Mouse (Mus musculus): ENCODE measurements around the gene Asb18. TPM values are rescaled to one million over a fixed set of nuclear protein-coding genes. Genes with fewer than 3 reads are reported as not detected.

The Asb18 gene
- total RNA-seq, 2 experiments from 2014 or later: 19.9 to 22.6 TPM

DNA sequence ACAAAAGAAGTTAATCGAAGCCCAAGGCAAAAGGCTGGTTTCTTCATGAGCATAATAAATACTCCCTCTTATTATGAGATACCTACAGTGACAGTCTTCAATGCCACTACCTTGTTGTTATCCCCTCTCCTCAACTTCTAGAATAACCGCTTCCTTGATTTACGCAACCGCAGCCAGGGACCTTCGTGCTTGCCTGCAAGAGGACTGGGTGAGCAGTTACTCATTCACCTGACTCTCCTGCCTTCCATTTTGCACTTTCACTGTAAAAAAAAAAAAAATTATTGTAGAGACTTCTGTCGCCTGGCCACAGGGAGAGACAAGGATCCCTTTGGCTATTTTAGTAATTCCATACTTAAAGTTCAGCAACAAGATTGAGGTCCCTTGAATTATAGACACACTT, 81.4 kb downstream of the Asb18 start:
- no peak for DNase-seq

GRCm38 (mm10) chr1:89932616-89933015, 81.8 kb downstream of the Asb18 start:
- DNase-seq: no peak

DNA sequence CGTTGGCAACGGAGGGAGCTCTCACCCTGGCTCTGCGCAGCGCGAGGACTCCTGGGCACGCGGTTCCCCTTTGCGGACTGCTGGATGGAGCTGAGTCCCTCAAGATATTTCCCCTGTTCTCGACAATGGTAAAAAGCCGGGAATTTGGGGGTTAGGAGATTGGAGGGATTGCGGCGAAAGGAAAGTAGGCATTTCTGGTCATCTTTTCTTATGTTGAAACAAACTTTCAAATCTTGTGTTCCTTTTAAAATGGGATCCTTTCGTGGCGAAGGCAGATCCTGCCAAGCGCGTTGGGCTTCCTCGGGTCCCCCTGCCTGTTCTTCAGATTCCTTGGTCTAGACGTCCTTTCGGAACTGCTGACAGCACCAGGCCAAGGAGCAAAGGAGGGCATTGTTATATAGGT, 82.4 kb downstream of the Asb18 start:
- no peak for DNase-seq

DNA sequence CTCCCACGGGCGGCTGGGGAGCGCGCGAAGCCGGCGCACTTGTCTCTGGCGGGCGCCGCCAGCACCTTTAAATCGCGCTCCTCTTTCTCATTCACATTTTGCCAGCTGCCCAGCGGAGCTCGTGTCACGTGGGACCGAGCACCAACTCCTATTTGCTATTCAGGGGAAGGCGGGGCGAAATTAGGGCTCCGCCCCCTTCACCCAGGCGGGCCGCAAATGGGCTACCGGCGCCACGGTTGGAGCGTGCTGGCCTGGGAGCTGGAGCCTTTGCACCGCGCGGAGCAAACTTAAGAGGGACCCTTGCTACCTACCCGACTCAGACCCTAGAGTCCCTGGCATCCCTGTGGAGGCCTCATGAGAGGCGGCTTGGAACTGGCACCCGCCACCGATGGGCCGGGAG, 83.3 kb downstream of the Asb18 start, which contains the start of gene Gbx2:
Gbx2 (minus strand) TSS at position 60 of the 400 bp plus-strand sequence.
- no peak for DNase-seq

DNA sequence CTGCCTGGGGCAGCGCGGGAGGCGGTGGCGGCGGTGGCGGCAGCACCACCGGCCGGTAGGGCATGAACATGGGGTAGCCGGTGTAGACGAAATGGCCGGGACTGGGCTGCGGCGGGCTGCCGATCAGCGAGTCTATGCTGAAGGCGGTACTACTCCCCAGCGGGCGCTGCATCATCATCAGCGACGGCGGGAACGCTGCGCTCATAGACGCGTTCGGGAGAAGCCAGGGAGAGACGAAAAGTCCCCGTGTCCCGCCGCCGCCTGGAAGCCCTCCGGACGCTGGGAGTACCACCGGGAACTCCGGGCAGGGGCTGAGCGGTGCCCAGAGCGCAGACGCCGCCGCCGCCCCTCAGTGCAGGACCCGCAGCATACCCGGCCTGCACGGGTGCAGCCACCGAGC, 83.9 kb downstream of the Asb18 start:
- DNase-seq: no peak

- no peak for DNase-seq
These were observed 84.6 kb downstream of the Asb18 start for GRCm38 (mm10) chr1:89929721-89930505.

- no peak for DNase-seq
These were observed 85.3 kb downstream of the Asb18 start for GRCm38 (mm10) chr1:89929181-89929580.

DNA sequence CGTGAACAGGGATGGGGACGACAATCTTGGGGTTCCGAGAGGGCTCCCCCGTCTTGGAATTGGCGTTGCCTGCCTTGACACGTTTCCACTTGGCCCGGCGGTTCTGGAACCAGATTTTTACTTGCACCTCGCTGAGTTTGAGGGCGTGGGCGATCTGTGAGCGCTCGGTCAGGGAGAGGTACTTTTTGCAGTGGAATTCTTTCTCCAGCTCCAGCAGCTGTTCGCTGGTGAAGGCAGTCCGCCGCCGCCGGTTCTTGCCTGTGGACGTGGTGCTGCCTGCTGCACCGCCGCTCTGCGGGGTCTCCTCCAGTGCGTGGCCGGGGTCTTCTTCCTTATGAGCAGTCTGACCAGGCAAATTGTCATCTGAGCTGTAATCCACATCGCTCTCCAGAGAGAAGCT, 85.8 kb downstream of the Asb18 start:
- DNase-seq: no peak

GRCm38 (mm10) chr1:89927061-89927661, 87.3 kb downstream of the Asb18 start:
- DNase-seq: no peak

DNA sequence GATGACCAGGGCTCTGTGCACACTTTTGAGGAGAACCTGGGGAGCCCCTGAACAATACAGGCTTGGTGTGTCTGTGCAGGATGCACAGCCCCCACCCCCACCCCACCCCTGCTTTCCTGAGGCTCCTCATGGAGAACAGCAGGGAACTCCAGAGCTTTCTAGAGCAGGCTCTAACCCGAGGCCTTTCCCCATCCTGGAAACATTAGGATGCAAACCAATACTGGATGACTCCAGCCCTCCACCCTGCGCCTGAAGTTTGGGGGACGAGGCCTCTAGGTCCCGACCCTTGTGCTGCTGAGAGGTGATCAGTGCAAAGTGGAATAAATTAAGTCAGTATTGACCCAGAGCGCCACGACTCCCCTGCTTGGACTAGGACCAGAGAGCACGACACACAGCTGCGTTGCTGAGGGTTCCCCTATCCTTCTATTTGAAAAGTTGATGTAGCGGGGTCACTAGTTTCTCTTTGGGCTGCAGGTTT, 87.8 kb downstream of the Asb18 start:
- DNase-seq: no peak

GRCm38 (mm10) chr1:89925501-89926190, 88.8 kb downstream of the Asb18 start:
- DNase-seq: no peak

DNA sequence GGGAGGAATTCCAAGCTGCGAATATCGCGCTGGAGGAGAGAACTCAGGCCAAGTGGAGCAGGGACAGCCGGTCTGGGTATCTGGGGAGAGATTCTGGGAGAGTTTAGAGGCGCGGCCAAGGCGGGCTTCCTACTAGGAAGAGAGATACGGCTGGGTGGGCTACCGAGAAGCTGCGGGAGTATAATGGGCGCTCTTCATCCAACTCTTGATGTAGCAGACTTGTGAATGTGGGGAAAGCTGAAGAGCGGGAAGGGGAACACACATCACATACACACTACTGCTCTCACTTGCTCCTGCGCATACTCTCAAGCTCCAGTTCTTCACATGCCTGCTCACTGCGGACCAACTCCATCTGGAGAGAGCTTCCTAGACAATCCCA, 90.8 kb downstream of the Asb18 start:
- no peak for DNase-seq

- no peak for DNase-seq
These were observed 91.4 kb downstream of the Asb18 start for GRCm38 (mm10) chr1:89922883-89923641.

GRCm38 (mm10) chr1:89922282-89922681, 92.2 kb downstream of the Asb18 start:
- no peak for DNase-seq

GRCm38 (mm10) chr1:89921806-89922205, 92.7 kb downstream of the Asb18 start:
- DNase-seq: no peak

GRCm38 (mm10) chr1:89919206-89919605, 95.3 kb downstream of the Asb18 start:
- DNase-seq: no peak

GRCm38 (mm10) chr1:89918111-89918510, 96.4 kb downstream of the Asb18 start:
- no peak for DNase-seq

DNA sequence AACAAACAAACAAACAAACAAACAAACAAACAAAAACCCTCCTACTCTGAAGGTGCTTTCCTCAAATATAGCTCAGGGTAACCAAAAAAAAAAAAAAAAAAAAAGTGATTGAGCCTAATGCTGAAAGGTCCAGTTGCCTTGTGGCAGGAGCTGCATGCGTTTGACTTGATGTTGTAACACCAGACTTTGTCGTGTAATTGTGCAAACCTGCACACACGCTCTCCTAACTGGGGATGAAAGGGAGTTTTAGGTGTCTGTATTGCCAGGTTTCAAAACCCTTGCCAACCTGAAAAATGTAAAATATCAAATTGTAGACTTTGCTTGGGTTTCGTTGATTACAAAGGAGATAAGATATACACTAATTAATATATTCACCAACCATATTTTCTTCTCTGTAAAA, 100.9 kb downstream of the Asb18 start:
- DNase-seq: no peak

DNA sequence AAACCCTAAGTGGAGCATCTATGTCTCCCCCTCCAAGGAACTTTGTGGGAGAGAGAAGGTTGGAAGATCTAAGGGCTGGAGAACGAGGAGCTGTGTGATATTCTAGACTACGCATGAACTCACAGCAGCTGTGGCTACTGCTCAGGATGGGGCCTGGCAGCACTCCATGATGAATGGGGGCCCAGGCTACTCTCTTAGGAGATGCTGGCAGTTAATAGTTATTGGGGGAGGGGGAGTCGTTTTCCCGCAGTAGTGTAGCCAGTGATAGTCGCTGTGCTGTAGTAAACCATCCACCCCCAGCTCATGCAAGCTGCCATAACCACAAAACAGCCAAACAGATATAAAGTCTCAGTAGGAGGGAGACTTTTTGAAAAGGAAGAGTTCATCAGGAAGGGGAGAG, 102.1 kb downstream of the Asb18 start:
- DNase-seq: no peak

DNA sequence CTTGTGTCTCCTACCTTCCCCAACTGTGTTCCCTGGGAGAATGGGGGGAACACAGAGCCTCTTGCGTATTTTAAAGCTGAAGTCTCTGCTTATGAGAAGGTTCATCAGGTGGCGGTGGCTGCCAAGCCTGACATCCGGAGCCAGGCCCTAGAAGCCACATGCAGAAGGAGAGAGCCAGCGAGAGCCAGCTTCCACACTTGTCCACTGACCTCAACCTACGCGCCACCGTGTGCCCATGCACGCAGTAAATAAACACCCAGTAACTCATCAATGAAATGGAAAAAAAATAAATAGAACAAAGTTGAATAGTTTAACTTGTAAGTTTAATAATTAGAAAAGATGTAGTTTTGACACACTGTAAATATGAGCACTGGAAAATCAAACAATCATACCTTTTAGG, 104.7 kb downstream of the Asb18 start:
- no peak for DNase-seq

GRCm38 (mm10) chr1:89902641-89903040, 111.8 kb downstream of the Asb18 start:
- DNase-seq: no peak

DNA sequence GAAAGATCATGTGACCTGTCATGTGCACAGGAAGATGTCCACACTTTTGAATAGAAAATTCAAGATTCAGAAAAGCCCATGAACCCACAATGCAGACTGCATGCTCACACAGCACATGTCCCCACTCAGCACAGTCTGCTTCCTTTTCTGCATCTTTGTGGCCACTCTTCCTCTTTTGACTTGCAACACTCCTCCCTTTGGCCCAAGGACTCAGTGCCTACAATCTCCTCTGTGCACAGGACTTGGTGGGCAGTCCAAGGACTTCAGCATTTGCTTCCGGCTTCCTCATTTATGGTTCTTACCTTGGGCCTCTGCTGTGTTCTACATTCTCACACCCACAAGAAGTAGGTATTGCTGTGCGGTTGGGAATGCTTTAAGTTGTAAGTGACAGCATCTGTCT, 112.2 kb downstream of the Asb18 start:
- DNase-seq: no peak
